Mouse (Mus musculus) heart, embryonic 16.5 days (tissue): ENCODE data around the gene Dock7. TPM values are rescaled to one million over a fixed set of nuclear protein-coding genes. Genes with fewer than 3 reads are reported as not detected.
A peak's percentile ranks its signal among the peaks of the same experiment; 100 is the strongest.

Experiments
- ATAC-seq: fragments of 200-750 bp; cut with Nextera tagmentation; replicated peaks from 2 replicates; pipeline ENCODE4 v1.8.0; 2017; ENCODE audit warnings: moderate number of reproducible peaks; ENCODE audit not compliant: insufficient read depth, low FRiP score; ENCODE audit errors: extremely low read depth
- H3K27ac ChIP-seq: fragments of 300-500 bp; sonication (generic); 2 replicates; pipeline ENCODE4 v1.5.1; 2014; ENCODE audit warnings: mild to moderate bottlenecking, low read length, control low read depth, moderate library complexity
- H3K27me3 ChIP-seq: fragments of 300-500 bp; sonication (generic); 2 replicates; pipeline ENCODE4 v1.6.1; 2014; ENCODE audit warnings: low read length, mixed read lengths; ENCODE audit not compliant: control insufficient read depth, insufficient read depth
- H3K36me3 ChIP-seq: fragments of 300-500 bp; sonication (generic); 2 replicates; pipeline ENCODE4 v1.6.1; 2014; ENCODE audit not compliant: control insufficient read depth, insufficient read depth
- H3K4me1 ChIP-seq: fragments of 300-500 bp; sonication (generic); 2 replicates; pipeline ENCODE4 v1.6.1; 2014; ENCODE audit warnings: low read length, mixed read lengths; ENCODE audit not compliant: control insufficient read depth, insufficient read depth
- H3K4me2 ChIP-seq: fragments of 300-500 bp; sonication (generic); 2 replicates; pipeline ENCODE4 v1.6.1; 2014; ENCODE audit warnings: low read depth, mild to moderate bottlenecking, control low read depth, low read length
- H3K4me3 ChIP-seq: fragments of 300-500 bp; sonication (generic); 2 replicates; pipeline ENCODE4 v1.5.1; 2014; ENCODE audit warnings: mild to moderate bottlenecking, control low read depth, low read length
- H3K9ac ChIP-seq: fragments of 300-500 bp; sonication (generic); 2 replicates; pipeline ENCODE4 v1.6.1; 2014; ENCODE audit warnings: low read length, control low read depth
- H3K9me3 ChIP-seq: fragments of 300-500 bp; sonication (generic); replicated peaks from 2 replicates; pipeline ENCODE4 v1.6.1; 2016; ENCODE audit warnings: low read length; ENCODE audit not compliant: control insufficient read depth
- WGBS: fragments of 180-500 bp; shearing (Covaris S2); extraction: QIAGEN DNeasy Blood & Tissue Kit; methylation state at CpG from one replicate; pipeline ENCODE4 v1.1.7; 2014; 5-methylcytosine and 5-hydroxymethylcytosine counted together
- polyA plus RNA-seq: library from polyadenylated mRNA; unstranded; fragments of >200 nt; fragmentation: Nextera tagmentation; extraction: Ambion mirVana; gene quantifications from 2 replicates; pipeline ENCODE4 v1.2.1, GENCODE M21; 2015

Gene Dock7
- 18.5 and 20.6 TPM in 2 replicates for polyA plus RNA-seq

GRCm38 (mm10) chr4:99120211-99121122 lies at the start of gene Dock7:
TSS of gene Dock7 (minus strand) at chr4:99120915.
- peak within 1 kb of the TSS; percentile 66 for H3K27ac ChIP-seq
- under 1% methylated on average over 97 of the region's 117 CpGs for WGBS
- no peaks in the 10 kb centered on the region for H3K9me3 ChIP-seq
- H3K27me3 ChIP-seq = no peaks in the 10 kb centered on the region
- peak within 1 kb of the TSS; percentile 89 for H3K4me2 ChIP-seq
- H3K4me1 ChIP-seq = peaks cover 21% of the 10 kb centered on the region
- ATAC-seq = peak; percentile 94
- H3K4me3 ChIP-seq = peak within 1 kb of the TSS; percentile 90
- H3K9ac ChIP-seq = peak within 1 kb of the TSS; percentile 97
- H3K36me3 ChIP-seq = no peaks in the 10 kb centered on the region

- Histone ChIP-seq H3K4me2 (no peak overlapping the region), H3K4me3 (no peak overlapping the region), H3K27me3 (no peaks in the 10 kb centered on the region), H3K27ac (no peak overlapping the region), H3K4me1 (no peaks in the 10 kb centered on the region), H3K36me3 (no peaks in the 10 kb centered on the region), H3K9me3 (no peaks in the 10 kb centered on the region), H3K9ac (no peak overlapping the region)
- no peak for ATAC-seq
- 85% methylated on average over 5 of the region's 5 CpGs for WGBS
These were observed 48.2 kb upstream of the Dock7 start for GRCm38 (mm10) chr4:99168869-99169268.

GRCm38 (mm10) chr4:99163547-99163946 lies 42.8 kb upstream of the Dock7 start:
- no peaks in the 10 kb centered on the region for H3K9me3 ChIP-seq
- H3K4me3 ChIP-seq = no peak overlapping the region
- H3K36me3 ChIP-seq = no peaks in the 10 kb centered on the region
- no peaks in the 10 kb centered on the region for H3K4me1 ChIP-seq
- no peaks in the 10 kb centered on the region for H3K27me3 ChIP-seq
- ATAC-seq = no peak; the same call in 1 of the 2 replicates
- H3K9ac ChIP-seq = no peak overlapping the region; the same call in 1 of the 2 replicates
- 26% methylated on average over 4 of the region's 4 CpGs for WGBS
- H3K27ac ChIP-seq = no peak overlapping the region
- H3K4me2 ChIP-seq = peak overlapping the region; percentile 15

DNA sequence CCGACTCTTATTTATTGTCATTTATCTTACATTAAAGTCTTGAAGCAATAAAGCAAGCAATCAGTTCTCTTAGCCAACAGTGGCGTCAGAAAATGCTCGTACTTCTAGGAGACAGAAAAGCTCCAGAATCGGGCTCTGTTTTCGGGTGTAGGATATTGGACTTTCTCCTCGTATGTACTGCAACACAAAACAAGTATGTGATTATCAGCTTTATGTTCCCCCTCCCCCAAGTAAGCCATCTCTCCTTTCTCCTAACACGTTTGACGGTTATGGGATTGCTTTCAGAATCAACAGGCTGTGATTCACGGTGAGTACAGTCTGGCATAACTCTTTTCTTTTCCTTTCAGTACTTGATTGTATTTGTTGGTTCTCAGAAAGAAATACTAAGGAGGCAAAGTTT lies 42.3 kb upstream of the Dock7 start:
- Histone ChIP-seq H3K4me2 (peak overlapping the region; percentile 20; the same call in 1 of the 2 replicates), H3K9ac (no peak overlapping the region), H3K9me3 (no peaks in the 10 kb centered on the region), H3K4me1 (no peaks in the 10 kb centered on the region), H3K4me3 (no peak overlapping the region), H3K27me3 (no peaks in the 10 kb centered on the region), H3K36me3 (no peaks in the 10 kb centered on the region), H3K27ac (no peak overlapping the region)
- 53% methylated on average over 9 of the region's 9 CpGs for WGBS
- ATAC-seq = no peak

DNA sequence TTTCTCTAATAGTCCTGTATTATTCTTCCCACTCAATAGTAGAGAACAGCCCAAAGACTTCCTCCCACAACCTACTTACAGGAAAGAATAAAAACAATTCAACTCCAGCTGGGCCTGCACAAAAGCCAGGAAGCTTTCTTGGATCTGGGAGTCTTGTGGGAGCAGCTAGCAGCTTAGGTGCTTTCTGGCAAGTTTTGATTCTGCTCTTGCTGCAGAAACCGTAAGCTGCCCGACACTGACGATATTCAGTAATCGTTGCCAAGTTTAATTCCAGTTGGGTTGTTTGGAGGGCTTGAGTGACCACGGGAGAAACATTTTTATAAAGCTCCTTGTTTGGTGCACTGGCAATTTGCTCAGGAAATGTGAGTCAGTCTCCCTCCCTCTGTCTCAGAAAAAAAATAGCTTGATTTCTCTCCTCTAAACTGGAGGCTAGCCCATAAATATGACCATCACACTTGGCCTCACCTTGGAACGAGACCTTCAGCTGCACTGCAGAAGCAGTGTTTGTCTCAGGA lies 40.8 kb upstream of the Dock7 start:
- H3K9ac ChIP-seq = no peak overlapping the region
- peak; percentile 54; the same call in 1 of the 2 replicates for ATAC-seq
- no peaks in the 10 kb centered on the region for H3K4me1 ChIP-seq
- no peak overlapping the region for H3K4me3 ChIP-seq
- no peaks in the 10 kb centered on the region for H3K9me3 ChIP-seq
- peak overlapping the region; percentile 30; the same call in 1 of the 2 replicates for H3K4me2 ChIP-seq
- H3K27me3 ChIP-seq = no peaks in the 10 kb centered on the region
- peak overlapping the region; percentile 58 for H3K27ac ChIP-seq
- 22% methylated on average over 6 of the region's 6 CpGs for WGBS
- no peaks in the 10 kb centered on the region for H3K36me3 ChIP-seq

DNA sequence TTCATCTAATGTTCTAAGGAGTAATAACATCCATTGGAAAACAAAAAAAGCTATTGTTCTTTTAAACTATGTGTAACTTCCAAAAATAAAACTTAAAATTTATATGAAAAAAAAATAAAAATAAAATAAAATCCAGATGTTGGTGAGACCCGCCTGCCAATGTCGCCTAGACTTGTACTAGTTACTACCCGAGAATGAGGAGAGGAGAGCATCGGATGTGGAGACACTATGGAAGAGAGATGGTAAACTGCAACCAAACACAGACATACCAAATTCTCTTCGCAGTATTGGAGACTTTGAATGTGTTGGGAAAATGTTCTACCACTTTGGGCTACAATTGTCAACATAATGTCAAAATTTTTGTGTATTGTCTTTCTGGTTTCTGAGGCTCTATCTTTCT lies 40.2 kb upstream of the Dock7 start:
- WGBS = 72% methylated on average over 5 of the region's 5 CpGs
- ATAC-seq = no peak

DNA sequence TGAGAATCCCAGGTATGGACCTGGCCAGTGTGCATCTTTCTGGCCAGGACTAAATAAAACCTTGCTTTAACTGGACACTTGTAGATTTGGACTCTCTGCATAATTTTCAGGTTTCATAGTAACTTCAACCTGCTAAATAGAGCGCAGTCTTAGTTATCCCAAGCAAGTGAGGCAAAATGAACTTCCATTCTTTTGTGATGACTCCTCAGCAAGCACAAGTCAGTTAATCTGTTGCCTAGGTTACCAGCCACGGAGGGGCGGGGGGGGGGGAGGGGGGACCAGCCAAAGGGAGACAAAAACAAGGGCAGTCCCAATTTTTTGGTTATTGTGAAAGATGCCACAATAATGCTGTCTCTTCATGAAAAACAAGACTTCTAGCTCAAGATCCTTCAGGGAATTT lies 39.7 kb upstream of the Dock7 start:
- no peak overlapping the region for H3K27ac ChIP-seq
- WGBS = 31% methylated on average over 3 of the region's 3 CpGs
- no peaks in the 10 kb centered on the region for H3K4me1 ChIP-seq

More for the DNA sequence above, 40.2 kb upstream of the Dock7 start:
- no peaks in the 10 kb centered on the region for H3K27me3 ChIP-seq
- H3K4me1 ChIP-seq = no peaks in the 10 kb centered on the region
- no peak overlapping the region for H3K27ac ChIP-seq
- H3K9ac ChIP-seq = no peak overlapping the region
- no peak overlapping the region for H3K4me3 ChIP-seq
- H3K9me3 ChIP-seq = no peaks in the 10 kb centered on the region
- no peak overlapping the region for H3K4me2 ChIP-seq
- H3K36me3 ChIP-seq = no peaks in the 10 kb centered on the region

DNA sequence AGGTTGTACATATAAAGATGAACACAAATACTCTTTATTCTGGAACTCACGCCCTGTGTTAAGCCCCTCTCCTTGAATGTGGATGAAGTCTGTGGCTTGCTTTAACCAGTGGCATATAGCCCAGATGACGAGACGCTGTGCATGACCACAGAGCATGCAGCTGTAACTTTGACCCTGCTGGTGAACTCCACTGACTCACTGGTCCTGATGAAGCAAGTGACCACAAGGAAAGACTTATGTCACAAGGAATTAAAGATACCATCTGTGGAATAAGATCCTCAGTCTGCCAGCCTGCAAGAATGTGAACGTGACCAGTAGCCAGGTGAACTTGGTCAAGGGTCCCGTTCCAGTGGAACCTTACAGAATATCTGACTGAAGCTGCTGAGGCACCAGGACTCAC lies 37.8 kb upstream of the Dock7 start:
- Histone ChIP-seq H3K9ac (no peak overlapping the region), H3K27ac (no peak overlapping the region), H3K4me1 (no peaks in the 10 kb centered on the region), H3K4me3 (no peak overlapping the region), H3K9me3 (no peaks in the 10 kb centered on the region), H3K4me2 (no peak overlapping the region), H3K36me3 (no peaks in the 10 kb centered on the region), H3K27me3 (no peaks in the 10 kb centered on the region)
- ATAC-seq = no peak
- WGBS = 80% methylated on average over 5 of the region's 5 CpGs

More for the DNA sequence above, 39.7 kb upstream of the Dock7 start:
- H3K4me3 ChIP-seq = no peak overlapping the region
- no peak overlapping the region for H3K4me2 ChIP-seq
- H3K27me3 ChIP-seq = no peaks in the 10 kb centered on the region
- H3K9me3 ChIP-seq = no peaks in the 10 kb centered on the region
- H3K36me3 ChIP-seq = no peaks in the 10 kb centered on the region
- no peak for ATAC-seq
- no peak overlapping the region for H3K9ac ChIP-seq

DNA sequence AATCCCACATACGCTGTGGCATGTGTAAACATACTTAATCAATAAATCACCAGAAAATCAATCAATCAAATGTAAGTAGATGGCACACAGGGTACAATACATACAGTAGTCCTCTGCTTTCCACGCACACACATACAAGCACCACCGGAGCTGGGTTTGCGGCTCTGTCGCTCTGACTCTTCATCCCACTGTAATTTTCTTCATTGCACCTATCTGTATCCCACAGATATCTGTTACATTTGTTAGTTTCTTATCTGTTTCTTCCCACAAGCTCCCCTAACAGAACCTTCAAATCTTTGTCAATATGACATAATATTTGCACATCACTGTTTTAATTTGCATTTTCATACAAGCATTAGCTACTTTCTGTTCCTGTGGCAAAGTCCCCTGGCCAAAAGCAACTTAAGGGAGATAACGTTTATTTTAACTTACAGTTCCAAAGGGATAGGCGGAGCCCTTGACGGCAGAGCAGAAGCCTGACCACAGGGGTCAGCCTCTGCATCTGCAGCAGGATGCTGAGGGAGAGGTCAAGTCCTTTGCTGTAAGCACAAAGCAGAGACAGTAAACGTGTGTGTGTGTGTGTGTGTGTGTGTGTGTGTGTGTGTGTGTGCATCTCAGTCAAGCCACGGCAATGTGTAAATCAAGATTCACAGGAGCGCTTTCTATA lies 36.1 kb upstream of the Dock7 start:
- ATAC-seq = no peak
- Histone ChIP-seq H3K9me3 (no peaks in the 10 kb centered on the region), H3K4me2 (no peak overlapping the region), H3K4me1 (no peaks in the 10 kb centered on the region), H3K9ac (no peak overlapping the region), H3K27me3 (no peaks in the 10 kb centered on the region), H3K36me3 (no peaks in the 10 kb centered on the region), H3K27ac (no peak overlapping the region), H3K4me3 (no peak overlapping the region)
- WGBS = 48% methylated on average over 11 of the region's 11 CpGs
